Mouse (Mus musculus) limb, embryonic 14.5 days (tissue): ENCODE data around the gene Tmem98. TPM values are rescaled to one million over a fixed set of nuclear protein-coding genes. Genes with fewer than 3 reads are reported as not detected.

Source experiments
- ATAC-seq: fragments of 200-750 bp; cut with Nextera tagmentation; 2 replicates; pipeline ENCODE4 v1.8.0; 2017; ENCODE audit warnings: low read depth, moderate number of reproducible peaks, moderate TSS enrichment; ENCODE audit not compliant: low FRiP score
- DNase-seq: peaks from one replicate; pipeline ENCODE4 v3.0.0-alpha.2; 2015; ENCODE audit warnings: low spot score
- H3K27ac ChIP-seq: fragments of 300-500 bp; sonication (generic); replicated peaks from 2 replicates; pipeline ENCODE4 v1.5.1; 2014; ENCODE audit warnings: low read depth, mild to moderate bottlenecking, low read length, moderate library complexity, mixed read lengths
- H3K27me3 ChIP-seq: fragments of 300-500 bp; sonication (generic); 2 replicates; pipeline ENCODE4 v1.6.1; 2014; ENCODE audit warnings: low read length, mixed read lengths; ENCODE audit not compliant: control insufficient read depth, insufficient read depth
- H3K36me3 ChIP-seq: fragments of 300-500 bp; sonication (generic); 2 replicates; pipeline ENCODE4 v1.6.1; 2014; ENCODE audit warnings: mild to moderate bottlenecking, low read length, moderate library complexity, mixed read lengths; ENCODE audit not compliant: control insufficient read depth, insufficient read depth
- H3K4me1 ChIP-seq: fragments of 300-500 bp; sonication (generic); 2 replicates; pipeline ENCODE4 v1.6.1; 2014; ENCODE audit warnings: antibody characterized with exemption, low read length, mixed read lengths; ENCODE audit not compliant: control insufficient read depth, insufficient read depth
- H3K4me2 ChIP-seq: fragments of 300-500 bp; sonication (generic); replicated peaks from 2 replicates; pipeline ENCODE4 v1.6.1; 2014; ENCODE audit warnings: low read depth, mild to moderate bottlenecking, low read length, moderate library complexity; ENCODE audit not compliant: severe bottlenecking
- H3K4me3 ChIP-seq: fragments of 300-500 bp; sonication (generic); replicated peaks from 2 replicates; pipeline ENCODE4 v1.5.1; 2014; ENCODE audit warnings: low read length
- H3K9ac ChIP-seq: fragments of 300-500 bp; sonication (generic); 2 replicates; pipeline ENCODE4 v1.6.1; 2014; ENCODE audit warnings: mild to moderate bottlenecking, low read depth, low read length, moderate library complexity; ENCODE audit not compliant: severe bottlenecking
- H3K9me3 ChIP-seq: fragments of 300-500 bp; sonication (generic); 2 replicates; pipeline ENCODE4 v1.6.1; 2016; ENCODE audit warnings: low read length; ENCODE audit not compliant: control insufficient read depth
- POLR2A ChIP-seq: fragments of 200-500 bp; IDR thresholded peaks from 2 replicates; pipeline ENCODE4 v1.8.0; 2012; ENCODE audit warnings: inconsistent platforms, mild to moderate bottlenecking, moderate library complexity, borderline replicate concordance; ENCODE audit not compliant: insufficient read depth, insufficient read length; ENCODE audit errors: extremely low read depth
- WGBS: fragments of 180-500 bp; shearing (Covaris S2); extraction: QIAGEN DNeasy Blood & Tissue Kit; methylation state at CpG from one replicate; pipeline ENCODE4 v1.1.7; 2014; 5-methylcytosine and 5-hydroxymethylcytosine counted together
- polyA plus RNA-seq, 2 experiments: library from polyadenylated mRNA; depleted of rRNA in 1 of 2; stranded (reverse) in 1 of 2; unstranded in 1 of 2; fragments of >200 nt; fragmentation: Nextera tagmentation in 1 of 2; extraction: Ambion mirVana in 1 of 2; gene quantifications; 2 replicates each; pipeline versions ENCODE4 v1.2.1 to v1.2.3; 2012 to 2014

Tmem98 gene
- polyA plus RNA-seq, 2 experiments, result 59.2 to 68.4 TPM

DNA sequence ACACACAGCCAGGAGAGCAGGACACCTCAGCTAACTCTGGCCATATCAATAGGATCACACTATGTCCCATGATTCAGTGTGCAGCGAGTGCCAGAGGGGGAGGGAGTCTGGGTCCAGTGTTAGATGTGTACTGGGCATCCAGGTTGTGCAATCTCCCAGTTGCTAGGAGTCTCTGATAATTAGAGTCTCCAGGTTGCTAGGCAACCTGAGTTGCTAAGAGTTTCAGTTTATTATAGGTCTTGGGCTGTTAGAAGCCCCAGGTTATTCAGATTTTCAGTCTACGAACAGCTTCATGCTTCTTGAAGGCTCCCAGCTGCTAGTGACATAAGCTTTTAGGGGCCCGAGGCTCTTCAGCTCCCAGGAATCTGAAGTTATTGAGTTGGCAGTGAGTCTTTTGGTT is 43.0 kb downstream of the Tmem98 start:
- Histone ChIP-seq H3K4me2 (no peak overlapping the region), H3K27ac (no peak overlapping the region), H3K9me3 (no peaks in the 10 kb centered on the region), H3K36me3 (no peaks in the 10 kb centered on the region), H3K4me3 (no peak overlapping the region), H3K27me3 (no peaks in the 10 kb centered on the region), H3K9ac (no peak overlapping the region), H3K4me1 (no peaks in the 10 kb centered on the region)
- DNase-seq (no peak), ATAC-seq (no peak)
- TF ChIP-seq POLR2A, result no peak
- WGBS, result 52% methylated on average over 3 of the region's 3 CpGs

DNA sequence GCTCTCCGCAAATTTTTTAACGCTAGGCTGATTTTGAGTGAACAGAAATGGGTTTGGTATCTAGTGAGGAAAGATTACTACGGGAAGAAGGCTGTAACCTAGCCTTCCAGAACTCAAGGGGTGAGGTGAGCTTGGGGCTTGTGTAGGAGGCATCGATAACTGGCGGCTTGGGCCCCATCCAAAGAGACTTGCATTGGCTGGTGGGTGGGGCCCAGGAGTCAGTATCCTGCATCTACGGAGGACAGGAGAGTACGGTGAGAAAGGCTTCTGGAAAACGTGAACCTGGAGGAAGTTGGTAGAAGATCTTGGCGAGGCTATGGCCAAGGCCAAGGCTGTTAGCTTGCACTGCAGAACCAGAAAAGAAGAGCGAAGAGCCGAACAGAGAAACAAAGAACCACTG is 44.5 kb downstream of the Tmem98 start:
- H3K9me3 ChIP-seq, result no peaks in the 10 kb centered on the region
- H3K4me3 ChIP-seq, result no peak overlapping the region
- no peaks in the 10 kb centered on the region for H3K4me1 ChIP-seq
- no peak for TF ChIP-seq POLR2A
- H3K4me2 ChIP-seq, result no peak overlapping the region
- no peaks in the 10 kb centered on the region for H3K27me3 ChIP-seq
- 83% methylated on average over 11 of the region's 11 CpGs for WGBS
- H3K36me3 ChIP-seq, result no peaks in the 10 kb centered on the region
- H3K9ac ChIP-seq, result no peak overlapping the region
- H3K27ac ChIP-seq, result no peak overlapping the region
- DNase-seq (no peak), ATAC-seq (no peak)

DNA sequence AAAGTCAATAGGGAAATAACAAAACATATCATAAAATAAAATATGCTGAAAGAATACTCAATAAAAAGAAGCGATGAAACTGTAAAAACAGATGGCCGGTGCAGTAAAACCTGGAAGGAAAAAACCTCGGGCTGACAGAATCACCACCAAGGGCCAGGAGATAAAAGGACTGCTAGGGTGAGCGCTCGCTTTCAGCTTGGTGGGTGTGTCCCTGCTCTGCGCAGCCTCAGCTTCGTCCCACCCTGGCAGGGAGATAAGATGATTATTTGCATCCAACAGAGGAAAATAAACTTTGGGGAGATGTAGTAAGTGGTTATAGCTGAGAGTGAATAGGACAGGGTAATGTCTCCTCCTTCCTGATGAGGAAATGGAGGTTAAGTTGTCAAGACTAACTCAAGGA is 44.9 kb downstream of the Tmem98 start:
- Histone ChIP-seq H3K9me3 (no peaks in the 10 kb centered on the region), H3K4me2 (no peak overlapping the region), H3K27ac (no peak overlapping the region), H3K27me3 (no peaks in the 10 kb centered on the region), H3K4me3 (no peak overlapping the region), H3K36me3 (no peaks in the 10 kb centered on the region), H3K4me1 (no peaks in the 10 kb centered on the region), H3K9ac (no peak overlapping the region)
- DNase-seq, result no peak
- ATAC-seq, result no peak
- 37% methylated on average over 7 of the region's 7 CpGs for WGBS
- no peak for TF ChIP-seq POLR2A

DNA sequence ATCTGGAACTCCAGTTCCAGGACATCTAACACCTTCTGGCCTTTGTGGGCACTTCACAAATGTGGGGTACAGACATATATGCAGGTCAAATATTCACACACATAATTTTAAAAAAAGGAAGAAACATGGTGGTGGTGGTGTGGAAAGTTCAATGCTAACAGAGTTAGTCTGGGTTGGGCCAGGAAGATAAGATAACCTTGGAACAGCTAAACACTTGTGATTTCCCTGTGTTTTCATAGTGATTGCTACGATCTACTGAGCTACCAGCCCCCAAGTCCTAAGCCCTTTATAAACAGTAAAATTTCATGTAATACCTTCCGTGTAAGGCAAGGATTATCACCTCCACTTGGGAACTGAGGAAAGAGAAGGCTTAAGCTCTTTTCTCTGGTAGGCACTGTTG is 46.9 kb downstream of the Tmem98 start:
- WGBS, result 68% methylated on average over 2 of the region's 2 CpGs
- Histone ChIP-seq H3K9me3 (no peaks in the 10 kb centered on the region), H3K4me3 (no peak overlapping the region), H3K27me3 (no peaks in the 10 kb centered on the region), H3K36me3 (no peaks in the 10 kb centered on the region), H3K4me2 (no peak overlapping the region), H3K27ac (no peak overlapping the region), H3K4me1 (no peaks in the 10 kb centered on the region), H3K9ac (no peak overlapping the region)
- DNase-seq (no peak), ATAC-seq (no peak)
- no peak for TF ChIP-seq POLR2A

DNA sequence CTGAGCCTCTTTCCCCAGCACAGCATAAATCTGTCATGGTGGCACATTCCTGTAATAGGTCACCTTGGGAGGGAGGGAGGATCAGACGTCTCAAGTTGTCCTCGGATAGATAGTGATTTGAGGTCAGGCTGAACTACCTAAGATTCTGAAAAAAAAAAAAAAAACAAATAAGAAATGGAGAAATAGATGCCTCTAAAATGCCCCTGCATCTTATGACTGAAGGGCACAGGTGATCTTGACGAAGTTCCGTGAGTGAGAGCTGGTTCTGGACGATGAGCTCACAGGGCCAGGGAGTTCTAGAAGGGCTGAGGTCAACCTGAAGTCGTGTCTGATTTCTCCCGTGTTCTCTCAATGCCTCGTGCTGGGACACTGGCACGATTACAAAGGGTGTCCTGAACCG is 48.1 kb downstream of the Tmem98 start, which contains the start of gene Spaca3:
Gene Spaca3, plus strand, starts transcription at position 301 of the 400 bp plus-strand sequence.
- H3K9me3 ChIP-seq, result no peaks in the 10 kb centered on the region
- H3K27ac ChIP-seq, result no peak within 1 kb of the TSS
- no peaks in the 10 kb centered on the region for H3K27me3 ChIP-seq
- TF ChIP-seq POLR2A, result no peak
- no peaks in the 10 kb centered on the region for H3K4me1 ChIP-seq
- H3K4me3 ChIP-seq, result no peak within 1 kb of the TSS
- no peaks in the 10 kb centered on the region for H3K36me3 ChIP-seq
- H3K4me2 ChIP-seq, result no peak within 1 kb of the TSS
- DNase-seq (no peak), ATAC-seq (no peak)
- H3K9ac ChIP-seq, result no peak within 1 kb of the TSS
- WGBS, result 73% methylated on average over 10 of the region's 10 CpGs

DNA sequence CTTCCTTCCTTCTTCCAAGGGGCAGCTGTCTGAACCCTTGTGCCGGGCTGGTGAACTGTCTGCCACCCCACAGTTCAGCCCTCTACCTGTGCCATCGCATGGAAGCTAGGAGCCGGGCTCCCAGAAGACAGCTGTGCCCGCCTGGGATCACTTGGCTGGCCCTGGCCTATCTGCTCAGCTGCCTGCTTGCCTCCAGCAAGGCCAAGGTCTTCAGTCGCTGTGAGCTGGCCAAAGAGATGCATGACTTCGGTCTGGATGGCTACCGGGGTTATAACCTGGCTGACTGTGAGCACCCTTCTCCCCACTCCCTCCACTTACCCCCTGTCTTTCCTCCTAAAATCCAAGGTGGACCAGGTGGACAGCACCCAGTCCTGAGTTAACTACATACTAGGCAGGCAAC is 53.0 kb downstream of the Tmem98 start:
- no peak for ATAC-seq
- Histone ChIP-seq H3K4me1 (no peaks in the 10 kb centered on the region), H3K27ac (no peak overlapping the region), H3K4me3 (no peak overlapping the region), H3K4me2 (no peak overlapping the region), H3K9me3 (no peaks in the 10 kb centered on the region), H3K36me3 (no peaks in the 10 kb centered on the region), H3K27me3 (no peaks in the 10 kb centered on the region), H3K9ac (no peak overlapping the region)
- 90% methylated on average over 7 of the region's 7 CpGs for WGBS
- TF ChIP-seq POLR2A, result no peak
- no peak for DNase-seq
